Mouse (Mus musculus) thymus, adult 2 months (tissue): Measurements from ENCODE around the gene Lpin1.

Experiments
- CTCF ChIP-seq: fragments of 200-500 bp; IDR thresholded peaks from 2 replicates; pipeline ENCODE4 v1.5.1; 2012; ENCODE audit warnings: mild to moderate bottlenecking, control low read depth, low read length, moderate library complexity, borderline replicate concordance; ENCODE audit not compliant: control insufficient read depth, poor library complexity, insufficient read depth; ENCODE audit errors: extremely low read depth
- POLR2A ChIP-seq: fragments of 200-500 bp; IDR thresholded peaks from 2 replicates; pipeline ENCODE4 v1.6.1; 2012; ENCODE audit warnings: mild to moderate bottlenecking, low read length, control low read depth, moderate library complexity; ENCODE audit not compliant: control insufficient read depth, poor library complexity, insufficient read depth; ENCODE audit errors: extremely low read depth

DNA sequence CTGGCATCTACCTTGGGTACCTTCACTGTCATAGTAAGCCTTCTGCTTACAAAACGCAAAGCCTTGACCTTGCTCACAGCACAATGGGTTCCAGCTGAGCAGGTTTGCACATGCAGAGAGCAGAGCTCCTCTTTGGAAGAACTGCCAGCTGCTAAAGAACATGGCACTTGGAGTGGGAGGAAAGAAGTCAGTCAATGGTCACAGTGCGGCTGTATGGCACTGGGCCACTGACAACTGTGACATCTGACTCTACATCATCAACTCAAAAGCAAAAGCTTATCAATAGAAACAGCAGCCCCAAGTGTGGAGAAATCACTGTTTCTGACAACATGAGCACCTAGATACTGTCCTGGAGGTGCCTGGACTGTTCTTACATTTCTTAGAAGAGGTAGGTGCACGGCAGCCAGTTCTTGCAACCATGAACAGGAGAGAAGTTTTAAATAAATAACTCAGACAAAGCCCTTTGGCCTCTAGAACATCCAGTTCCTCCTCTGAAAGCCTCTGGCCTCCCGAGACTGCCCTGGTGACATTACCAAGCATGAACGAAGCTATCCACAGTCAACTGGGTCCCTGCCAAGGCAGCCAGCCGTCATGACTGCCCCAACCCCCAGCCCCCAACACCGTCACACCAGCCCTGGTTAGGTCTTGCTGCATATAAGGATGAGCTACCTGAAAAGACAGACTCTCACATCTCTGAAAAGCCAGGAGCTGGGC lies 19.5 kb upstream of the Lpin1 start:
- TF ChIP-seq POLR2A, result no peak
- TF ChIP-seq CTCF, result no peak
